Mouse (Mus musculus): ENCODE measurements at regions not wholly inside any gene's neighbourhood (a gene's known extent, or its start where the extent isn't known, plus 50 kb on each side); places are given as distances from the start of the nearest gene placed in this dataset.

GRCm38 (mm10) chr4:114680360-114680759, 141.2 kb upstream of the Gm12830 start:
- H3K27ac ChIP-seq (ENCODE audit: insufficient read depth, low read depth, low read length), result no peak overlapping the region
- peaks cover 8% of the 10 kb centered on the region; the same call in 1 of the 2 replicates for H3K4me1 ChIP-seq (ENCODE audit: control insufficient read depth, insufficient read depth, insufficient read length, low read length)
- no peaks in the 10 kb centered on the region for H3K36me3 ChIP-seq (ENCODE audit: control insufficient read depth, insufficient read depth, low read length)
- H3K27me3 ChIP-seq (ENCODE audit: control insufficient read depth, insufficient read depth, low read length), result no peaks in the 10 kb centered on the region
- 76% methylated on average over 6 of the region's 6 CpGs for WGBS
- TF ChIP-seq CTCF (IDR thresholded peaks at IDR 0.05; ENCODE audit: extremely low read depth, insufficient read length, insufficient replicate concordance, low read depth, low read length), result no peak
- no peak for TF ChIP-seq POLR2A (IDR thresholded peaks at IDR 0.05; ENCODE audit: low read depth, low read length)
- no peak overlapping the region for H3K4me3 ChIP-seq (ENCODE audit: low read depth, low read length)

GRCm38 (mm10) chr4:114682955-114683354, 138.6 kb upstream of the Gm12830 start:
- H3K27me3 ChIP-seq (ENCODE audit: control insufficient read depth, insufficient read depth, low read length), result no peaks in the 10 kb centered on the region
- no peak for TF ChIP-seq POLR2A (IDR thresholded peaks at IDR 0.05; ENCODE audit: low read depth, low read length)
- no peak for TF ChIP-seq CTCF (IDR thresholded peaks at IDR 0.05; ENCODE audit: extremely low read depth, insufficient read length, insufficient replicate concordance, low read depth, low read length)
- H3K4me1 ChIP-seq (ENCODE audit: control insufficient read depth, insufficient read depth, insufficient read length, low read length), result peaks cover 1% of the 10 kb centered on the region; the same call in 1 of the 2 replicates
- no peaks in the 10 kb centered on the region for H3K36me3 ChIP-seq (ENCODE audit: control insufficient read depth, insufficient read depth, low read length)
- no peak overlapping the region for H3K4me3 ChIP-seq (ENCODE audit: low read depth, low read length)
- WGBS, result 72% methylated on average over 7 of the region's 7 CpGs
- H3K27ac ChIP-seq (ENCODE audit: insufficient read depth, low read depth, low read length), result no peak overlapping the region

GRCm38 (mm10) chr4:114683696-114684095, 137.8 kb upstream of the Gm12830 start:
- Histone ChIP-seq H3K36me3 (ENCODE audit: control insufficient read depth, insufficient read depth, low read length) (no peaks in the 10 kb centered on the region), H3K4me1 (ENCODE audit: control insufficient read depth, insufficient read depth, insufficient read length, low read length) (no peaks in the 10 kb centered on the region), H3K4me3 (ENCODE audit: low read depth, low read length) (no peak overlapping the region), H3K27me3 (ENCODE audit: control insufficient read depth, insufficient read depth, low read length) (no peaks in the 10 kb centered on the region), H3K27ac (ENCODE audit: insufficient read depth, low read depth, low read length) (no peak overlapping the region)
- TF ChIP-seq CTCF (IDR thresholded peaks at IDR 0.05; ENCODE audit: extremely low read depth, insufficient read length, insufficient replicate concordance, low read depth, low read length), result no peak
- TF ChIP-seq POLR2A (IDR thresholded peaks at IDR 0.05; ENCODE audit: low read depth, low read length), result no peak
- 82% methylated on average over 5 of the region's 5 CpGs for WGBS

- TF ChIP-seq CTCF (IDR thresholded peaks at IDR 0.05; ENCODE audit: extremely low read depth, insufficient read length, insufficient replicate concordance, low read depth, low read length) (no peak), POLR2A (IDR thresholded peaks at IDR 0.05; ENCODE audit: low read depth, low read length) (no peak)
- WGBS, result 49% methylated on average over 7 of the region's 7 CpGs
These were observed 136.6 kb upstream of the Gm12830 start for GRCm38 (mm10) chr4:114684844-114685382.

GRCm38 (mm10) chr4:114685454-114685853, 136.1 kb upstream of the Gm12830 start:
- H3K27ac ChIP-seq (ENCODE audit: insufficient read depth, low read depth, low read length), result no peak overlapping the region
- TF ChIP-seq POLR2A (IDR thresholded peaks at IDR 0.05; ENCODE audit: low read depth, low read length) (no peak), CTCF (IDR thresholded peaks at IDR 0.05; ENCODE audit: extremely low read depth, insufficient read length, insufficient replicate concordance, low read depth, low read length) (peak; percentile 11; the same call in 1 of the 2 replicates)
- H3K4me3 ChIP-seq (ENCODE audit: low read depth, low read length), result no peak overlapping the region
- H3K36me3 ChIP-seq (ENCODE audit: control insufficient read depth, insufficient read depth, low read length), result no peaks in the 10 kb centered on the region
- 29% methylated on average over 11 of the region's 11 CpGs for WGBS
- H3K4me1 ChIP-seq (ENCODE audit: control insufficient read depth, insufficient read depth, insufficient read length, low read length), result no peaks in the 10 kb centered on the region
- no peaks in the 10 kb centered on the region for H3K27me3 ChIP-seq (ENCODE audit: control insufficient read depth, insufficient read depth, low read length)

More at GRCm38 (mm10) chr4:114684844-114685382, 136.6 kb upstream of the Gm12830 start:
- no peaks in the 10 kb centered on the region for H3K4me1 ChIP-seq (ENCODE audit: control insufficient read depth, insufficient read depth, insufficient read length, low read length)
- H3K27ac ChIP-seq (ENCODE audit: insufficient read depth, low read depth, low read length), result no peak overlapping the region
- H3K4me3 ChIP-seq (ENCODE audit: low read depth, low read length), result no peak overlapping the region
- no peaks in the 10 kb centered on the region for H3K27me3 ChIP-seq (ENCODE audit: control insufficient read depth, insufficient read depth, low read length)
- no peaks in the 10 kb centered on the region for H3K36me3 ChIP-seq (ENCODE audit: control insufficient read depth, insufficient read depth, low read length)

- Histone ChIP-seq H3K27me3 (ENCODE audit: control insufficient read depth, insufficient read depth, low read length) (no peaks in the 10 kb centered on the region), H3K27ac (ENCODE audit: insufficient read depth, low read depth, low read length) (no peak overlapping the region), H3K4me3 (ENCODE audit: low read depth, low read length) (no peak overlapping the region), H3K4me1 (ENCODE audit: control insufficient read depth, insufficient read depth, insufficient read length, low read length) (no peaks in the 10 kb centered on the region), H3K36me3 (ENCODE audit: control insufficient read depth, insufficient read depth, low read length) (no peaks in the 10 kb centered on the region)
- TF ChIP-seq CTCF (IDR thresholded peaks at IDR 0.05; ENCODE audit: extremely low read depth, insufficient read length, insufficient replicate concordance, low read depth, low read length), result no peak
- no peak for TF ChIP-seq POLR2A (IDR thresholded peaks at IDR 0.05; ENCODE audit: low read depth, low read length)
- 76% methylated on average over 4 of the region's 4 CpGs for WGBS
These were observed 135.4 kb upstream of the Gm12830 start for GRCm38 (mm10) chr4:114686091-114686490.

- H3K36me3 ChIP-seq (ENCODE audit: control insufficient read depth, insufficient read depth, low read length), result no peaks in the 10 kb centered on the region
- WGBS, result 33% methylated on average over 16 of the region's 16 CpGs
- H3K4me3 ChIP-seq (ENCODE audit: low read depth, low read length), result no peak overlapping the region
These were observed 133.1 kb upstream of the Gm12830 start for GRCm38 (mm10) chr4:114688356-114688972.

More at GRCm38 (mm10) chr4:114688356-114688972, 133.1 kb upstream of the Gm12830 start:
- no peaks in the 10 kb centered on the region for H3K4me1 ChIP-seq (ENCODE audit: control insufficient read depth, insufficient read depth, insufficient read length, low read length)
- H3K27ac ChIP-seq (ENCODE audit: insufficient read depth, low read depth, low read length), result no peak overlapping the region
- H3K27me3 ChIP-seq (ENCODE audit: control insufficient read depth, insufficient read depth, low read length), result no peaks in the 10 kb centered on the region
- no peak for TF ChIP-seq POLR2A (IDR thresholded peaks at IDR 0.05; ENCODE audit: low read depth, low read length)
- no peak for TF ChIP-seq CTCF (IDR thresholded peaks at IDR 0.05; ENCODE audit: extremely low read depth, insufficient read length, insufficient replicate concordance, low read depth, low read length)
